Mouse (Mus musculus): ENCODE measurements around the gene Gna12. TPM values are rescaled to one million over a fixed set of nuclear protein-coding genes. Genes with fewer than 3 reads are reported as not detected.

The Gna12 gene
- polyA plus RNA-seq, 1 experiment from 2014 or later: 9.3 TPM

GRCm38 (mm10) chr5:140829081-140829910 is 935 bp downstream of the Gna12 start:
- 0 out of 2 replicates have a peak, but pooled peaks have one; percentile 1 for ATAC-seq
- H3K9me3 ChIP-seq (replicated peaks; ENCODE audit: control insufficient read depth, low read length, poor library complexity, severe bottlenecking): no peaks in the 10 kb centered on the region
- no peaks in the 10 kb centered on the region for H3K36me3 ChIP-seq (ENCODE audit: control insufficient read depth, insufficient read depth, low read length)
- peak overlapping the region; percentile 83 for H3K4me3 ChIP-seq (ENCODE audit: low read depth, low read length)
- peak overlapping the region; percentile 82 for H3K9ac ChIP-seq (ENCODE audit: low read depth, low read length)
- peak overlapping the region; percentile 95 for H3K4me2 ChIP-seq (ENCODE audit: low read length)
- peaks cover 33% of the 10 kb centered on the region for H3K4me1 ChIP-seq (ENCODE audit: control insufficient read depth, insufficient read depth, low read length)
- no peaks in the 10 kb centered on the region for H3K27me3 ChIP-seq (ENCODE audit: control insufficient read depth, insufficient read depth, low read depth, low read length)
- WGBS: 37% methylated on average over 18 of the region's 18 CpGs
- peak overlapping the region; percentile 79 for H3K27ac ChIP-seq (ENCODE audit: low read length)

GRCm38 (mm10) chr5:140828363-140828762 is 1.9 kb downstream of the Gna12 start:
- Histone ChIP-seq H3K27me3 (ENCODE audit: control insufficient read depth, insufficient read depth, low read depth, low read length) (no peaks in the 10 kb centered on the region), H3K4me3 (ENCODE audit: low read depth, low read length) (0 out of 2 replicates have a peak overlapping the region, but pooled peaks have one; percentile 7), H3K4me1 (ENCODE audit: control insufficient read depth, insufficient read depth, low read length) (peaks cover 33% of the 10 kb centered on the region), H3K9me3 (replicated peaks; ENCODE audit: control insufficient read depth, low read length, poor library complexity, severe bottlenecking) (no peaks in the 10 kb centered on the region), H3K4me2 (ENCODE audit: low read length) (peak overlapping the region; percentile 95), H3K9ac (ENCODE audit: low read depth, low read length) (no peak overlapping the region), H3K36me3 (ENCODE audit: control insufficient read depth, insufficient read depth, low read length) (no peaks in the 10 kb centered on the region), H3K27ac (ENCODE audit: low read length) (no peak overlapping the region)
- no peak for ATAC-seq
- 39% methylated on average over 2 of the region's 2 CpGs for WGBS

DNA sequence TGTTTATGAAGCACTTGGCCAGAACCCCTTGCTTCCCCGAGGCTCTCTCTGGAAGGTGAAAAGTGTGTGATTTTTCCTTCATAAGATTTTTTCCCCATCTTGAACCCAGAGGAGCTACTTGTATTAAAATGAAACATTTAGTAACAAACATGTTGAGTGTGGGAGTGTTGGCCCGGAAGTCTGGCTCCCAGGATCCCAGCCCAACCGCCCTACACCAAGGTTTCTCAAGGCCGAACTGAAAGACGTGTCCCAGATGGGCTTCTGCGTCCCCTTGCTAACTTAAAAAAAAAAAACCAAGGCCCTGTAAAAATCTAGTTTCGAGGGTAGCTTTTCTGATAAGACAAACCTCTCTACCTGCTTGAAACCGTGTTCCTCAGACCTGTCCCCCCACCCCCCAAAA is 2.3 kb downstream of the Gna12 start:
- 80% methylated on average over 8 of the region's 8 CpGs for WGBS
- H3K4me3 ChIP-seq (ENCODE audit: low read depth, low read length): no peak overlapping the region
- no peak for ATAC-seq
- H3K4me2 ChIP-seq (ENCODE audit: low read length): peak overlapping the region; percentile 95
- H3K9ac ChIP-seq (ENCODE audit: low read depth, low read length): no peak overlapping the region
- H3K4me1 ChIP-seq (ENCODE audit: control insufficient read depth, insufficient read depth, low read length): peaks cover 33% of the 10 kb centered on the region
- no peaks in the 10 kb centered on the region for H3K36me3 ChIP-seq (ENCODE audit: control insufficient read depth, insufficient read depth, low read length)
- H3K27me3 ChIP-seq (ENCODE audit: control insufficient read depth, insufficient read depth, low read depth, low read length): no peaks in the 10 kb centered on the region
- no peak overlapping the region for H3K27ac ChIP-seq (ENCODE audit: low read length)
- no peaks in the 10 kb centered on the region for H3K9me3 ChIP-seq (replicated peaks; ENCODE audit: control insufficient read depth, low read length, poor library complexity, severe bottlenecking)

GRCm38 (mm10) chr5:140827413-140827812 is 2.8 kb downstream of the Gna12 start:
- Histone ChIP-seq H3K9ac (ENCODE audit: low read depth, low read length) (no peak overlapping the region), H3K36me3 (ENCODE audit: control insufficient read depth, insufficient read depth, low read length) (no peaks in the 10 kb centered on the region), H3K27ac (ENCODE audit: low read length) (no peak overlapping the region), H3K4me2 (ENCODE audit: low read length) (peak overlapping the region; percentile 95), H3K27me3 (ENCODE audit: control insufficient read depth, insufficient read depth, low read depth, low read length) (no peaks in the 10 kb centered on the region), H3K4me3 (ENCODE audit: low read depth, low read length) (no peak overlapping the region), H3K9me3 (replicated peaks; ENCODE audit: control insufficient read depth, low read length, poor library complexity, severe bottlenecking) (no peaks in the 10 kb centered on the region), H3K4me1 (ENCODE audit: control insufficient read depth, insufficient read depth, low read length) (peaks cover 33% of the 10 kb centered on the region)
- ATAC-seq: no peak
- 70% methylated on average over 2 of the region's 2 CpGs for WGBS

GRCm38 (mm10) chr5:140826796-140827195 is 3.4 kb downstream of the Gna12 start:
- no peaks in the 10 kb centered on the region for H3K27me3 ChIP-seq (ENCODE audit: control insufficient read depth, insufficient read depth, low read depth, low read length)
- no peak overlapping the region for H3K27ac ChIP-seq (ENCODE audit: low read length)
- no peaks in the 10 kb centered on the region for H3K9me3 ChIP-seq (replicated peaks; ENCODE audit: control insufficient read depth, low read length, poor library complexity, severe bottlenecking)
- H3K4me1 ChIP-seq (ENCODE audit: control insufficient read depth, insufficient read depth, low read length): peaks cover 33% of the 10 kb centered on the region
- no peak for ATAC-seq
- H3K36me3 ChIP-seq (ENCODE audit: control insufficient read depth, insufficient read depth, low read length): no peaks in the 10 kb centered on the region
- peak overlapping the region; percentile 6; the same call in 1 of the 2 replicates for H3K4me3 ChIP-seq (ENCODE audit: low read depth, low read length)
- 5% methylated on average over 1 of the region's 1 CpGs for WGBS
- H3K4me2 ChIP-seq (ENCODE audit: low read length): peak overlapping the region; percentile 95
- 0 out of 2 replicates have a peak overlapping the region, but pooled peaks have one; percentile 48 for H3K9ac ChIP-seq (ENCODE audit: low read depth, low read length)

- peaks cover 33% of the 10 kb centered on the region for H3K4me1 ChIP-seq (ENCODE audit: control insufficient read depth, insufficient read depth, low read length)
- no peak overlapping the region for H3K27ac ChIP-seq (ENCODE audit: low read length)
- no peak for ATAC-seq
- no peak overlapping the region for H3K4me3 ChIP-seq (ENCODE audit: low read depth, low read length)
- no peaks in the 10 kb centered on the region for H3K9me3 ChIP-seq (replicated peaks; ENCODE audit: control insufficient read depth, low read length, poor library complexity, severe bottlenecking)
- no peaks in the 10 kb centered on the region for H3K27me3 ChIP-seq (ENCODE audit: control insufficient read depth, insufficient read depth, low read depth, low read length)
- H3K36me3 ChIP-seq (ENCODE audit: control insufficient read depth, insufficient read depth, low read length): no peaks in the 10 kb centered on the region
- no peak overlapping the region for H3K9ac ChIP-seq (ENCODE audit: low read depth, low read length)
- WGBS: 92% methylated on average over 1 of the region's 1 CpGs
- H3K4me2 ChIP-seq (ENCODE audit: low read length): no peak overlapping the region
Measured at GRCm38 (mm10) chr5:140826118-140826517, 4.1 kb downstream of the Gna12 start.

GRCm38 (mm10) chr5:140824126-140824525 is 6.1 kb downstream of the Gna12 start:
- Histone ChIP-seq H3K4me1 (ENCODE audit: control insufficient read depth, insufficient read depth, low read length) (peaks cover 37% of the 10 kb centered on the region), H3K36me3 (ENCODE audit: control insufficient read depth, insufficient read depth, low read length) (no peaks in the 10 kb centered on the region), H3K4me2 (ENCODE audit: low read length) (no peak overlapping the region), H3K4me3 (ENCODE audit: low read depth, low read length) (no peak overlapping the region), H3K9me3 (replicated peaks; ENCODE audit: control insufficient read depth, low read length, poor library complexity, severe bottlenecking) (no peaks in the 10 kb centered on the region), H3K27me3 (ENCODE audit: control insufficient read depth, insufficient read depth, low read depth, low read length) (no peaks in the 10 kb centered on the region), H3K27ac (ENCODE audit: low read length) (no peak overlapping the region), H3K9ac (ENCODE audit: low read depth, low read length) (no peak overlapping the region)
- WGBS: 90% methylated on average over 7 of the region's 7 CpGs
- ATAC-seq: no peak

DNA sequence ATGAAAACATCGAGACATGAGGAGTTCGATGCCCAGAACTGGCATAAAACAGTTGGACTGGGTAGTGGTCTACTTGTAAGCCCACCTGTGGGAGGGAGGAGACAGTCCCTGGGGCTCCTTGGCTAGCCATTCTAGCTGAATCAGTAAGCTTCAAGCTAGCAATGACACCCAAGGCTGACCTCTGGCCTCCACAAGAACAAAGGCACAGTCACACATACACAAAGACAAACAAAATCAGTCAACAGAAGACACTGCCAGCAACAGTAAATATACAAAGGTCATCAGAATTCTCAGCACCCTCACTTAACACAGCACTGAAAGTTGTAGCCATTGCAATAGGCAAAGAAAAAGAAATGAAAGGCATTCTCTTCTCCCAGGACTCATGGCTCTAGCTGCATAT is 6.8 kb downstream of the Gna12 start:
- Histone ChIP-seq H3K27me3 (ENCODE audit: control insufficient read depth, insufficient read depth, low read depth, low read length) (no peaks in the 10 kb centered on the region), H3K4me1 (ENCODE audit: control insufficient read depth, insufficient read depth, low read length) (peaks cover 35% of the 10 kb centered on the region), H3K9me3 (replicated peaks; ENCODE audit: control insufficient read depth, low read length, poor library complexity, severe bottlenecking) (no peaks in the 10 kb centered on the region), H3K4me2 (ENCODE audit: low read length) (no peak overlapping the region), H3K36me3 (ENCODE audit: control insufficient read depth, insufficient read depth, low read length) (no peaks in the 10 kb centered on the region), H3K9ac (ENCODE audit: low read depth, low read length) (no peak overlapping the region), H3K4me3 (ENCODE audit: low read depth, low read length) (no peak overlapping the region), H3K27ac (ENCODE audit: low read length) (no peak overlapping the region)
- 98% methylated on average over 2 of the region's 2 CpGs for WGBS
- ATAC-seq: no peak

DNA sequence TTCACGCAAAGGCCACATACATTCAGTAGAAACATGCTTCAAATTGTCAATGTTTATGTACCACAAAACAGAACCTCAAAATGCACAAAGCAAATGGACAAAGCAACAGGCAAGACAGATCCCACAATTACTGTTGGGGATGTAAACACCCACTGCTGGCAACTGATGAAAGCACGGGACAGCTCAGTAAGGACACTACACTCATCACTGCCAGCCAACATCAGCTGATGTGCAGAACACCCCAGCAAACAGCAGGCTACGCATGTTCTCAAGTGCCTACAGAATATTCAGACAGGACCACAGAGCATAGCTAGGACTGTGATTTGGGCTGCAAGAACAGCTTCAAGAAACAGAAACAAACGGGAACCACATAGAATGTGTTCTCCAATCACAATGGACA is 8.3 kb downstream of the Gna12 start:
- H3K4me2 ChIP-seq (ENCODE audit: low read length): no peak overlapping the region
- no peak overlapping the region for H3K9ac ChIP-seq (ENCODE audit: low read depth, low read length)
- no peak overlapping the region for H3K4me3 ChIP-seq (ENCODE audit: low read depth, low read length)
- whole genome bisulfite sequencing: 91% methylated on average over 4 of the region's 4 CpGs
- H3K36me3 ChIP-seq (ENCODE audit: control insufficient read depth, insufficient read depth, low read length): no peaks in the 10 kb centered on the region
- ATAC-seq: no peak
- no peaks in the 10 kb centered on the region for H3K9me3 ChIP-seq (replicated peaks; ENCODE audit: control insufficient read depth, low read length, poor library complexity, severe bottlenecking)
- H3K27me3 ChIP-seq (ENCODE audit: control insufficient read depth, insufficient read depth, low read depth, low read length): no peaks in the 10 kb centered on the region
- H3K27ac ChIP-seq (ENCODE audit: low read length): no peak overlapping the region
- H3K4me1 ChIP-seq (ENCODE audit: control insufficient read depth, insufficient read depth, low read length): peaks cover 21% of the 10 kb centered on the region
